Mouse (Mus musculus) ES-E14 (cell line): ENCODE measurements at regions not wholly inside any gene's neighbourhood (a gene's known extent, or its start where the extent isn't known, plus 50 kb on each side); places are given as distances from the start of the nearest gene placed in this dataset.

ENCODE experiments used
- HCFC1 ChIP-seq: IDR thresholded peaks from 2 replicates; pipeline ENCODE4 v1.6.1; 2012; ENCODE audit warnings: low read length, inconsistent platforms, borderline replicate concordance; ENCODE audit not compliant: insufficient read depth
- MAFK ChIP-seq: IDR thresholded peaks from 2 replicates; pipeline ENCODE4 v1.6.1; 2014; ENCODE audit warnings: mild to moderate bottlenecking, low read depth, low read length, inconsistent platforms; ENCODE audit not compliant: insufficient read depth
- ZC3H11A ChIP-seq: IDR thresholded peaks from 2 replicates; pipeline ENCODE4 v1.6.1; 2012; ENCODE audit warnings: low read depth, mild to moderate bottlenecking, inconsistent platforms, low read length, borderline replicate concordance
- ZNF384 ChIP-seq: IDR thresholded peaks from 2 replicates; pipeline ENCODE4 v1.6.1; 2012; ENCODE audit warnings: low read depth, low read length, inconsistent platforms

DNA sequence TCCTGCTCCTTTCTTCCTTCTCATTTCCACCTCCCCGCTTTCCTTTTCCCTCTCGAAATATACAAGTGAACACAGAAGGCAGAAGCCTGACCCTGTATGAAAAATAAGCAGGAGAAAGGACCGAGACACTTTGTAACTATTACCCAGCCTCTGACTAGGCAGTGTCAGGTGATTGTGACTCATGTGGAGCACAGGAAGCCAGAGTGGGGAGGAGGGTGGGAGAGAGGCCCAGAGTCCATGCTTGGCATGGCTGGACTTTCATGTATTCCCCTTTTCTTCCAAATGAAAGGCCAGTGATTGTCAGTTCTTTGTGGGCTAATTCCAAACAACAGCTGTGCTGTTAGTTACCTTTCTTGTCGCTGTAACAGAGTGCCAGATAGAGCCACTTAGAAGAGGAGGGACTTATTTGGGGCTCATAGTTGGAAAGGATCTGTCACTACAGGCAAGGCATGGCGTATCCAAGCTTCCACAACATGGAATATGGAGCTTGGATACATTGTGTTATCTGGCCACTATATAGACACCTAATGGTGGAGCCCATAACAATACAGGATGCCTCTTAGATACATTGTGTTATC is 57.6 kb upstream of the Slc35b4 start:
- TF ChIP-seq MAFK (no peak), HCFC1 (no peak), ZNF384 (no peak), ZC3H11A (no peak)
